22 mouse cellular contexts compared by ENCODE assay signal in the genomic region with DNA sequence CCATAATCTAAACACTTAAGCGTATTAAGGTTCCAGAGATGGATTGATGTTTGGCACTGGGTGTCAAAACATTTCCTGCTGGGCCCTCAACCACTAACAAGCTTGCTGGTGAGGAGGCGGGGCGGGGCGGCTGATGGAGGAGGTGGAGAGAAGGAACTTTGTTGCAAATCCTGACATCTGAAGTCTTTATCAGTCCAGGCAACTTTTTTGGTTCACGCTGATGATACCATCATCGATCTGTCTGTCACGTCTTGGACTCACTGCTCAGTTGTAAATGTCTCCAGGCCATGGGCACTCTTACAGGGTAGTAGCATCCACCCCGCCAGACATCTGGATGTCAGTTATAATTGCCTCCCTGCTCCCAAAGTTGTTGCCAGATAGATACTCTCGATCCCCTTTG.
"Had no signal": no experiment of that assay in that cellular context is flagged by ENCODE, and none has a peak within 500 bp of the region (broad histone marks: within the 10 kb centered on the region; RNA-seq: fewer than 3 reads in every experiment).

No protein-coding gene starts in this region.

- H3K27me3 ChIP-seq: intestine, embryonic 15.5 days had no signal

- DNase-seq: kidney, adult 18-20 months; kidney, adult 9 months; kidney, postnatal 14 days; layer of hippocampus, adult 9-11 months; liver, postnatal 0 days; lung, embryonic 14.5 days; lung, postnatal 14 days; midbrain, embryonic 14.5 days; right cerebral cortex, adult 18-20 months; right cerebral cortex, postnatal 25 days; spleen, adult 18-20 months; thymus, postnatal 36 days had no signal

- H3K4me2 ChIP-seq: intestine, embryonic 15.5 days; limb, embryonic 12.5 days; limb, embryonic 15.5 days; liver, embryonic 11.5 days; lung, embryonic 14.5 days; neural tube, embryonic 15.5 days; stomach, embryonic 15.5 days had no signal

- H3K27ac ChIP-seq: intestine, embryonic 15.5 days; layer of hippocampus, adult 2 months; limb, embryonic 12.5 days; limb, embryonic 15.5 days; liver, embryonic 14.5 days; midbrain, embryonic 10.5 days; neural tube, embryonic 15.5 days; stomach, embryonic 15.5 days had no signal

- H3K9ac ChIP-seq: intestine, embryonic 15.5 days; limb, embryonic 12.5 days; limb, embryonic 15.5 days; liver, embryonic 14.5 days; liver, postnatal 0 days; lung, embryonic 14.5 days; neural tube, embryonic 15.5 days; stomach, embryonic 15.5 days had no signal

- H3K9me3 ChIP-seq: intestine, embryonic 15.5 days; limb, embryonic 12.5 days; limb, embryonic 15.5 days; megakaryocyte, embryonic 14.5 days; midbrain, embryonic 10.5 days; neural tube, embryonic 15.5 days; stomach, embryonic 15.5 days had no signal

- H3K36me3 ChIP-seq: intestine, embryonic 15.5 days; limb, embryonic 12.5 days; limb, embryonic 15.5 days; midbrain, embryonic 10.5 days; neural tube, embryonic 15.5 days; stomach, embryonic 15.5 days had no signal

- ATAC-seq: intestine, embryonic 15.5 days; liver, postnatal 0 days had no signal

- H3K4me3 ChIP-seq: intestine, embryonic 15.5 days; layer of hippocampus, adult 2 months; limb, embryonic 12.5 days; limb, embryonic 15.5 days; megakaryocyte, embryonic 14.5 days; midbrain, embryonic 10.5 days; neural tube, embryonic 15.5 days; stomach, embryonic 15.5 days had no signal

- H3K4me1 ChIP-seq: intestine, embryonic 15.5 days; limb, embryonic 15.5 days; megakaryocyte, embryonic 14.5 days had no signal
